Mouse (Mus musculus) forebrain, embryonic 13.5 days (tissue): ENCODE data around the gene Cd276. TPM values are rescaled to one million over a fixed set of nuclear protein-coding genes. Genes with fewer than 3 reads are reported as not detected.

Source experiments
- ATAC-seq: fragments of 200-750 bp; cut with Nextera tagmentation; 2 replicates; pipeline ENCODE4 v1.8.0; 2017
- H3K27ac ChIP-seq: fragments of 300-500 bp; sonication (generic); 2 replicates; pipeline ENCODE4 v1.5.1; 2015; ENCODE audit warnings: inconsistent platforms, mild to moderate bottlenecking, moderate library complexity
- H3K27me3 ChIP-seq: fragments of 300-500 bp; sonication (generic); 2 replicates; pipeline ENCODE4 v1.6.1; 2015; ENCODE audit warnings: mild to moderate bottlenecking, inconsistent platforms
- H3K36me3 ChIP-seq: fragments of 300-500 bp; sonication (generic); 2 replicates; pipeline ENCODE4 v1.6.1; 2015; ENCODE audit warnings: mild to moderate bottlenecking, inconsistent platforms; ENCODE audit not compliant: poor library complexity, severe bottlenecking
- H3K4me1 ChIP-seq: fragments of 300-500 bp; sonication (generic); 2 replicates; pipeline ENCODE4 v1.6.1; 2015; ENCODE audit warnings: inconsistent platforms
- H3K4me2 ChIP-seq: fragments of 300-500 bp; sonication (generic); 2 replicates; pipeline ENCODE4 v1.6.1; 2015; ENCODE audit warnings: inconsistent platforms, mild to moderate bottlenecking, moderate library complexity
- H3K4me3 ChIP-seq: fragments of 300-500 bp; sonication (generic); 2 replicates; pipeline ENCODE4 v1.5.1; 2015; ENCODE audit warnings: mild to moderate bottlenecking, inconsistent platforms
- H3K9ac ChIP-seq: fragments of 300-500 bp; sonication (generic); 2 replicates; pipeline ENCODE4 v1.6.1; 2015; ENCODE audit warnings: mild to moderate bottlenecking, inconsistent platforms
- H3K9me3 ChIP-seq: fragments of 300-500 bp; sonication (generic); replicated peaks from 2 replicates; pipeline ENCODE4 v1.6.1; 2016; ENCODE audit warnings: inconsistent platforms
- WGBS: fragments of 180-500 bp; shearing (Covaris S2); methylation state at CpG from one replicate; pipeline ENCODE4 v1.1.7; 2015; 5-methylcytosine and 5-hydroxymethylcytosine counted together
- polyA plus RNA-seq: library from polyadenylated mRNA; unstranded; fragments of >200 nt; fragmentation: Nextera tagmentation; extraction: Ambion mirVana; gene quantifications from 2 replicates; pipeline ENCODE4 v1.2.1, GENCODE M21; 2015

Gene Cd276
- polyA plus RNA-seq, 1 experiment from 2014 or later: 23.0 TPM

DNA sequence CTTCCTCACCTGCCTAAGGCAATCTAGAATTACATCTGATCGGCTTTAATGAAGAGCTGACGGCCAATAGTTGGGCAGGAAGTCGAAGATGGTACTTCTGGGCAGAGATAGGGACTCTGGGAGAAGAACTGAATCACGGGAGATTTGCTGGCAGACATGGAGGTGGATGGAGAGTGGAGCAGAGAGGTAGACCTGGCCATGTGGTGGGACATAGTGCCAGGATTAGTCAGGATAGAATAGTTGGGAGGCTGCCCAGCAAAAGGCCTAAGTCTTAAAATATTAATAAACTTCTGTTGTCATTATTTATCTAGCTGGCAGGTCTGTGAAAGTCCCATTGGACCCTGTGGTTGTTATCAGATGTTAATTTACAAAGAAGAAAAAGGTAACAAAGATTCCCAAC, 30.1 kb downstream of the Cd276 start:
- WGBS: 89% methylated on average over 4 of the region's 4 CpGs
- no peaks in the 10 kb centered on the region for H3K27me3 ChIP-seq
- H3K4me1 ChIP-seq: peaks cover 6% of the 10 kb centered on the region; the same call in 1 of the 2 replicates
- H3K9ac ChIP-seq: no peak overlapping the region
- ATAC-seq: no peak
- no peak overlapping the region for H3K4me3 ChIP-seq
- no peak overlapping the region for H3K4me2 ChIP-seq
- no peak overlapping the region for H3K27ac ChIP-seq
- peaks cover 61% of the 10 kb centered on the region for H3K36me3 ChIP-seq
- H3K9me3 ChIP-seq: no peaks in the 10 kb centered on the region

DNA sequence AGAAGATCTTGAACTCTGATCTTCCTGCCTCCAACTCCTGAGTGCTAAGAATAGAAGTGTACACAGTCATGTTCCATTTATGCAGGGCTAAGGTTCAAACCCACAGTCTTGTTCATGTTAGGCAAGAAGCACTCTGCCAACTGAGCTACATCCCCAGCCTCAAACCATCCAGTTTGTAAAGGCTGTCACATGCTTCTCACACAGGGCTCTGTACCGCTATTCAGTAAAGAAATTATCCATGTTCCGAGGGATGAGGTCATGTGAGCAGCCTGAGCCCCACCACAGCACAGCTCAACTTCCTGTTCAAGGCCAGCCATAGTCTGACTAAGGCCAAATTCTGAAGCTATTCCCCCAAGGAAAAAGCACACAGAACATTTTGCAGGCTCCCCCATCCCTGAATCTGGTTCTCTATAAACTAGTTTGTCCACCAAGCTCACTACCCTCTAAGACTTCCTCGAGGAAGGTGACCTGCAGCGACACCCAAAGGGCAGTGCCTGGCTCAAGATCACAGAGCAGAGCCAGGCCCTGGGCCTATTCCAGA, 33.3 kb downstream of the Cd276 start:
- Histone ChIP-seq H3K9me3 (no peaks in the 10 kb centered on the region), H3K36me3 (peaks cover 30% of the 10 kb centered on the region), H3K4me3 (no peak overlapping the region), H3K4me2 (no peak overlapping the region), H3K27me3 (no peaks in the 10 kb centered on the region), H3K27ac (no peak overlapping the region), H3K9ac (no peak overlapping the region), H3K4me1 (peaks cover 17% of the 10 kb centered on the region; the same call in 1 of the 2 replicates)
- no peak for ATAC-seq
- 66% methylated on average over 4 of the region's 4 CpGs for WGBS

DNA sequence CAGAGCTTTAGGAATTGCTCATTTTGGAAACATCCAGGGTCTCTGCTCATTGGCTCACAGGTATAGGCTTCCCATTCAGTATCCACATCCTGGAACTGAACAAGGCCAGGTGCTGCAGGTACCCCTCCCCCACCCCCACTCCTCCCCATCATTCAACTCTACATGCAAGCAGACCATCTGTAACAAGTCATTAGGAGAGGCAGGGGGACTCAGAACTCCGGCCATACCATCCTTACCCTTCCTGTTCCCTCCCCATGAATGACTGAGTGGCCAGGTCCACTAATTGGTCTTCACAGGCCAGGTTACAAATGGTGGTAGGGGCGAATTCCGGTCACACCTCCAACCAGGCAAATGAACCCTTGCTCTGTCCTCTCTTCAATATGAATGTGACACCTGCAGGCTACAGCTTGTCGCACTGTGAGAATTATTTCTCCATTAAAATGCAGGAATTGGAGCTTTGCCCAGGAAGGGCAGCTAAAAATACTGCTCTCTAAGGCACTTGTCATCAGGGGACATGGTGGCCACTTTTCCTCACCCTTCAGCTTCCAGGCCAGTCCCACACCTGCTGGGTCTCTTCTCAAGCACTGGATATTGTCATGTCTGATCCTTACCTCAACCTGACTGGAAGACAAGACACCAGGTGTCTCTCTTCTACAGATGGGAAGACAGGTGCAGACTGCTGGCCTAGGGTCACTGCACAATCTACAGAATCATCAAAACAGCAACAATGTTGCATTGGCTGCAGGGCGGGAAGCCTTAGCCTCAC, 34.2 kb downstream of the Cd276 start:
- Histone ChIP-seq H3K9me3 (no peaks in the 10 kb centered on the region), H3K27me3 (no peaks in the 10 kb centered on the region), H3K27ac (no peak overlapping the region; the same call in 1 of the 2 replicates), H3K4me2 (no peak overlapping the region), H3K36me3 (peaks cover 21% of the 10 kb centered on the region), H3K4me1 (peaks cover 23% of the 10 kb centered on the region; the same call in 1 of the 2 replicates), H3K9ac (no peak overlapping the region), H3K4me3 (no peak overlapping the region)
- WGBS: 78% methylated on average over 5 of the region's 5 CpGs
- ATAC-seq: no peak

DNA sequence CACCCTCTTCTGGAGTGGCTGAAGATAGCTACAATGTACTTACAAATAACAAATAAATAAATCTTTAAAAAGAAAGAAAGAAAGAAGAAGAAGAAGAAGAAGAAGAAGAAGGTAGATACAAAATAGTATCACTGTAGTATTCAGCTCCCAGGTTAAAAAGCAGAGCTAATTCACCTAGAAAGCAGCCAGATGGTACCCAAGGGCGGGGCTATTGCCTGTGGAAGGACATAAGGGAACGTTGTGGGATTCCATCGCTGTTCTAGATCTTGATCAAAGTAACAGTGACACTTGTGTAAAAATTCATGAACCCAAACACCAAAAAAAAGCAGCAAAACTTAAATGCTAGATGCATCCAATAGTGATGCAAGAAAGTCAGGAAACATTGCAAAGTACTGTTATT, 35.3 kb downstream of the Cd276 start:
- 76% methylated on average over 3 of the region's 3 CpGs for WGBS
- H3K9ac ChIP-seq: no peak overlapping the region
- peaks cover 33% of the 10 kb centered on the region; the same call in 1 of the 2 replicates for H3K4me1 ChIP-seq
- no peak overlapping the region for H3K4me2 ChIP-seq
- no peak for ATAC-seq
- no peak overlapping the region for H3K27ac ChIP-seq
- no peaks in the 10 kb centered on the region for H3K9me3 ChIP-seq
- no peak overlapping the region for H3K4me3 ChIP-seq
- H3K27me3 ChIP-seq: no peaks in the 10 kb centered on the region
- H3K36me3 ChIP-seq: peaks cover 10% of the 10 kb centered on the region; the same call in 1 of the 2 replicates

DNA sequence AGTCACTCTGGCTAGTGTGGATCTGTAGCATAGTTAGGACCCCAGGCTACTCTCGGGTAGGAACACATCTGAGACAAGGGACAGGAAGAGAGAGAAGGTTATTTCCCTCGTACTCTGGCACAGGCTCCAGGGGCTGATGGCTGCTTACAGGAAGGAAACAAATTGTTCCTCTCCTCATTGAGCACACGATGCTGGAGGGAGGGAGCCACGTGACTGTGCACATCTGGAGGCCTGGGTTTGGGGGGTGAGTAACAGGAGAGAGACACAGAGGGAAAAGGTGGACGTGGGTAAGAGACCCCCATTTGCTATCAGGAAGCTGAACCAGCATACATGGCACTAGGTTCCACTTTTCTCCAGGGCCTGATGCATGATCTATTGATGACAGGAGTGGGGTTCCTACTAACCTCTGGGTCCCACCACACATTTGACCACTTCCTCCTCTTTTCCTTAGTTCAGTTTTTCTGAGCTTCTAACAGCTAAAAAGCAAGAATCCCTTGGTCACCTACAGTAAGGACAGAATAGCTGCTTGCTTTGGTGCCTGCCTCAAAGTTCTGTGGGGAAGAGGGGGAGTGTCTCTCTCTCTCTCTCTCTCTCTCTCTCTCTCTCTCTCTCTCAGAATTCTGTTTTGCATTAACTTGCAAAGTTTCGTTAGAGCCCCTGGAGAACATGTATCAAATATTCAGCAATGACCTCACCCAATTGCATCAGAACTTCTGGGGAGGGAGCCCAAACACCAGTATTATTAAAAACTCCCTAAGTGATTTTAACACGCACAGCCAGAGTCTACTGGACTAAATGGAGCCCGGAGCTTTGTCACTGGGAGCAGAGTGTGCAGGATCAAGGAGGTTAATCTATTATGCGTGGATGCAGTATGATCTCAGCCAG, 37.1 kb downstream of the Cd276 start:
- Histone ChIP-seq H3K4me2 (no peak overlapping the region), H3K27ac (no peak overlapping the region), H3K9me3 (no peaks in the 10 kb centered on the region), H3K4me1 (peaks cover 42% of the 10 kb centered on the region; the same call in 1 of the 2 replicates), H3K9ac (no peak overlapping the region), H3K27me3 (no peaks in the 10 kb centered on the region), H3K36me3 (no peaks in the 10 kb centered on the region), H3K4me3 (no peak overlapping the region)
- WGBS: 49% methylated on average over 9 of the region's 9 CpGs
- no peak for ATAC-seq

DNA sequence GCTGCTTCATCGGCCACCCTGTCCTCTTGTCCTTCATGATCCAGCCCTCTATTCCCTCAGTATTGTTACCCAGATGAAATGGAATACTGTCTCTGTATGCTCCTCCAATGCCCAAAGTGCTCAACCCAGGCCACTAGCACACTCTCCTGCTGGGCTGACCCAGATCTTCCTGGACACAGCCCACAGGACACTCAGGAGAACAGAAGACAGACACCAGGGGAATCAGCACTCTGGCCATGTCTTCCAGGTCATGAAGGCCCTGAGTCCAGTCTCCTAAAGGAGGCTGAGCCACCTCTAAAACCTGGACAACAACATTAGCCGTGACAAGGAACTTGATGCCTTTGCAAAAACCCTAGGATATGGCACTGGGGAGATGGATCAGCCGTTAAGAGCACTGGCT, 38.8 kb downstream of the Cd276 start:
- no peaks in the 10 kb centered on the region for H3K27me3 ChIP-seq
- H3K4me1 ChIP-seq: peaks cover 43% of the 10 kb centered on the region; the same call in 1 of the 2 replicates
- H3K4me3 ChIP-seq: no peak overlapping the region
- no peak overlapping the region for H3K4me2 ChIP-seq
- H3K9me3 ChIP-seq: no peaks in the 10 kb centered on the region
- H3K36me3 ChIP-seq: no peaks in the 10 kb centered on the region
- no peak overlapping the region for H3K9ac ChIP-seq
- no peak for ATAC-seq
- 82% methylated on average over 3 of the region's 3 CpGs for WGBS
- H3K27ac ChIP-seq: no peak overlapping the region

DNA sequence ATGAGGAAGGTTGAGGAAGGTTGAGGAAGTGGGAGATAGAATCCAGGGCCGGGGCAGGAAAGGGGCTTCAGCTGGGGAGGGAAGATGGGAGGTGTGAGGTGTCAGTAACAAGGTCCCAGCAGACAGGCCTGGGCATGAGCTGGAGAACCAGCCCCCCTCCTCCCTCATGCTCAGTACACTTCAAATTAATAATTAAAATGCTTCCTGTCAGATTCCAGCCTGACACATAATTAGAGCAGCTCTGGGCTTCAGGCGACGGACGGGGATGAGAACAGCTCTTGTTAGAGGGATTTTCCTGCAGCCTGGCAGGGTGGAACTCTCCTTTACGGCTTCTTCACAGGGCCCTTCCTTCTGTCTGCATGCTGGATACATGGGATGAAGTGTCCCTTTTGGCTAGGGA, 41.5 kb downstream of the Cd276 start:
- 41% methylated on average over 5 of the region's 5 CpGs for WGBS
- ATAC-seq: no peak
- H3K9me3 ChIP-seq: no peaks in the 10 kb centered on the region
- peak overlapping the region; percentile 45; the same call in 1 of the 2 replicates for H3K27ac ChIP-seq
- peaks cover 37% of the 10 kb centered on the region; the same call in 1 of the 2 replicates for H3K4me1 ChIP-seq
- H3K27me3 ChIP-seq: no peaks in the 10 kb centered on the region
- no peaks in the 10 kb centered on the region for H3K36me3 ChIP-seq
- H3K4me2 ChIP-seq: no peak overlapping the region
- H3K4me3 ChIP-seq: no peak overlapping the region
- no peak overlapping the region for H3K9ac ChIP-seq

DNA sequence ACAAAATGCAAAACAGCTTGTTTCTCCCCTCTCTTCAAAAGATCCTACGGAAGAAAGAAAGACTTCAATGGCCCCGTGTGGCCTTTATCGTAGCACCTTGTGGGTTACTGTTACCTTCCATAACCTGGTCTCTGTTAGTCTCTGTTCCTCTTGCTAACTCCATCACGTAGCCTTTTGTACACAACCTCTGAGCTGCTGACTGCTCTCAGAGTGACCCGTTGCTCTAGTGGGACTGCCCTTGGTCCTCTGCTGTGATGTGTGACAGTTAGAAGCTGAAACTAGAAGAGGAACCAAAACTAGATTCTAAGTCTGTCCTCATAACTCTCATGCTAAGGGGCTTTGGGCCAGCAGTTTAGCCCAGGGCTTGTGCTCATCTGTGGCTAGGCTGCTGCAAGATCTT, 44.8 kb downstream of the Cd276 start:
- Histone ChIP-seq H3K36me3 (no peaks in the 10 kb centered on the region), H3K4me2 (no peak overlapping the region), H3K4me1 (peaks cover 15% of the 10 kb centered on the region; the same call in 1 of the 2 replicates), H3K27me3 (no peaks in the 10 kb centered on the region), H3K4me3 (no peak overlapping the region), H3K27ac (no peak overlapping the region), H3K9me3 (no peaks in the 10 kb centered on the region), H3K9ac (no peak overlapping the region)
- no peak for ATAC-seq
- WGBS: 95% methylated on average over 5 of the region's 5 CpGs

DNA sequence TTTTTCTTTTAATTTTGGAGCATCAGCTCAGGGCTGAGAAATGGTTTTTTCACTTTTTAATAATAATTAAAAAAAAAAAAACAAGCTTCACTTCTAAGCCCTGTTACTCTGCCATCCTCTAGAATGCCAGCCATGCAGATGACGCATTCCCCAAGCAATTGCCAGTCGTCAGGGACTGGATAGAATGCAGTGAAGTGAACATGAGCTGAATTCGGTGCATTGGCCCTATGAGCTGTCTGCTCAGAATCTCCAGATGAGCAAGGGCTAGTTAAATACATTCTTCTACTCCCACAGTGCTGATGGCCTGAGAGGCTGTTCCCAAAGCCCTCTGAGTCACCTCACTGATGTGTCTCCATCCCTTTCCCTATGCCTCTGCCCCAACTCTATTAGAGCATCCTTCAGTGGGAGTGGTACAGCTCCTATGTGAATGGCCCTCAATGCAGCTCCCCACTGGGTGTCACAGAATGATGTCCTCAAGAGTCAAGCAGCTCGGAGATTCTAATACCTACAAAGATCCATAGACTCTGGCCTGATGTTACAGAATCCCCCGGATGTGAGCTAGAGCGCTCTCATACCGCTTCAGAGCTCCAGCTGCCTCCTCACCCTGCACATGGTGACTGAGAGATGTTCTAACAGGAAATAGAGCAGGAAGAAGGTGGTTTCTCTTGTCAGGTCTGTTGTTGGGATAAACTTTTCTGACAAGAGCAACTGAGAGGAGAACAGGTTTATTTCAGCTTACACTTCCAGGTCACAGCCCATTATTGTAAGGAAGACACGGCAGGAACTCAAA, 47.8 kb downstream of the Cd276 start:
- WGBS: 79% methylated on average over 8 of the region's 8 CpGs
- H3K4me2 ChIP-seq: no peak overlapping the region
- ATAC-seq: no peak
- no peaks in the 10 kb centered on the region for H3K27me3 ChIP-seq
- H3K36me3 ChIP-seq: no peaks in the 10 kb centered on the region
- no peak overlapping the region for H3K4me3 ChIP-seq
- H3K4me1 ChIP-seq: no peaks in the 10 kb centered on the region
- H3K9me3 ChIP-seq: no peaks in the 10 kb centered on the region
- no peak overlapping the region for H3K9ac ChIP-seq
- H3K27ac ChIP-seq: no peak overlapping the region

DNA sequence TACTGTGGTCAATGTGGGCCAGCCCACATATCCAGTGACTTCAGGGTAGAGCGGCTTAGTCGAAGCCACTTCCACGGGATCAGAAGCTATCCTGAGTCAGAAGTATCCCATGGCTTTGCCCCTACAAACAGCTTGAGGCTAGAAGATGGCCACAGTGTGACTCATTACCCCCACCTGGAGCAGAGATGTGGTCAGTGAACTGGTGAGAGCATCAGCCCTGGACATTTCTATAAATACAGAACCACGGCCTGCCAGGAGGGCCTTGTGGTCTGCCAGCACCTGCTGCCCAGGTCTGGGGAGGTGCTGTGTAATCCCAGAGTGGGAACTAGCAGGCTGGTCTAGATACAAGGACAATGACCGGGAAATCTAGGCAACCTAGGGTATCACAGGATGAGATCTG, 54.3 kb downstream of the Cd276 start:
- Histone ChIP-seq H3K9me3 (no peaks in the 10 kb centered on the region), H3K4me2 (no peak overlapping the region), H3K4me1 (peaks cover 8% of the 10 kb centered on the region; the same call in 1 of the 2 replicates), H3K27ac (no peak overlapping the region), H3K4me3 (no peak overlapping the region), H3K36me3 (peaks cover 7% of the 10 kb centered on the region), H3K9ac (no peak overlapping the region), H3K27me3 (no peaks in the 10 kb centered on the region)
- ATAC-seq: no peak
- 91% methylated on average over 5 of the region's 5 CpGs for WGBS

DNA sequence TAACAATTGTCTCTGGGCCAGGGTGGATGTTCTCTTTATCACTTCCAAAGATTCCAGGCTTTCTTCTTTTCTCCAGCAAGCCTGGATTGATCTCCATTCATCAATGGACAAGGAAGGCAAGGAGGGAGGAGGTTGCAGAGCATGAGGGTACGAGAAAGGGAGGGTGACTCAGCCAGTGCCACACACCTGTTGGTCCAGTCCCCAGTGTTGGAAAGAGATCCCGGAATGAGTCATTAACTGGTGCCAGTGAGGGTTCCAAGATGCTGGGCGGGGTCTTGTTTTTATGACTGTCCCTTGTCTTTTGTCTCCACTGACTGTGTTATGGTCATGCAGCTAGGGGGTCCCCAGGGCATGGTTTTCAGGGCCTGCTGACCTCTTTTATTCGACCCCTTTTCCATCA, 57.3 kb downstream of the Cd276 start:
- Histone ChIP-seq H3K9me3 (no peaks in the 10 kb centered on the region), H3K4me3 (no peak overlapping the region), H3K4me1 (peaks cover 11% of the 10 kb centered on the region), H3K4me2 (no peak overlapping the region), H3K27me3 (no peaks in the 10 kb centered on the region), H3K27ac (no peak overlapping the region), H3K36me3 (peaks cover 10% of the 10 kb centered on the region), H3K9ac (no peak overlapping the region; the same call in 1 of the 2 replicates)
- ATAC-seq: no peak
- WGBS: 67% methylated on average over 4 of the region's 4 CpGs
